Mouse (Mus musculus) C2C12 (cell line): Measurements from ENCODE around the gene Actr3.

ENCODE experiments used
- CTCF ChIP-seq: IDR thresholded peaks from one replicate; pipeline ENCODE4 v1.5.1; 2011; ENCODE audit not compliant: control insufficient read depth, insufficient read depth, insufficient read length
- FOSL1 ChIP-seq: IDR thresholded peaks from one replicate; pipeline ENCODE4 v1.8.0; 2011; ENCODE audit warnings: mild to moderate bottlenecking, low read length; ENCODE audit not compliant: poor library complexity, insufficient read depth, severe bottlenecking
- MAX ChIP-seq: IDR thresholded peaks from one replicate; pipeline ENCODE4 v1.6.1; 2011; ENCODE audit warnings: mild to moderate bottlenecking, control low read depth

- no peak for TF ChIP-seq CTCF
- no peak for TF ChIP-seq MAX
- TF ChIP-seq FOSL1 = no peak
Observed at GRCm38 (mm10) chr1:125437161-125437560, 1.6 kb upstream of the Actr3 start.
